Mouse (Mus musculus) embryonic facial prominence, embryonic 11.5 days (tissue): ENCODE measurements around the gene Dpysl4. TPM values are rescaled to one million over a fixed set of nuclear protein-coding genes. Genes with fewer than 3 reads are reported as not detected.

Experiments used
- ATAC-seq: fragments of 200-750 bp; cut with Nextera tagmentation; replicated peaks from 2 replicates; pipeline ENCODE4 v1.8.0; 2017; ENCODE audit warnings: low read depth; ENCODE audit not compliant: insufficient number of reproducible peaks, low FRiP score, low TSS enrichment
- DNase-seq: peaks from one replicate; pipeline ENCODE4 v3.0.0-alpha.2; 2015; ENCODE audit warnings: low spot score
- H3K27ac ChIP-seq: fragments of 300-500 bp; sonication (generic); replicated peaks from 2 replicates; pipeline ENCODE4 v1.5.1; 2014; ENCODE audit warnings: mild to moderate bottlenecking, low read depth, low read length, control low read depth
- H3K27me3 ChIP-seq: fragments of 300-500 bp; sonication (generic); 2 replicates; pipeline ENCODE4 v1.6.1; 2014; ENCODE audit warnings: mild to moderate bottlenecking, low read length, moderate library complexity, mixed read lengths; ENCODE audit not compliant: control insufficient read depth, insufficient read depth
- H3K36me3 ChIP-seq: fragments of 300-500 bp; sonication (generic); replicated peaks from 2 replicates; pipeline ENCODE4 v1.6.1; 2014; ENCODE audit warnings: low read depth, mild to moderate bottlenecking, low read length, moderate library complexity, mixed read lengths; ENCODE audit not compliant: control insufficient read depth, insufficient read depth
- H3K4me1 ChIP-seq: fragments of 300-500 bp; sonication (generic); 2 replicates; pipeline ENCODE4 v1.6.1; 2014; ENCODE audit warnings: low read length, mixed read lengths; ENCODE audit not compliant: control insufficient read depth, insufficient read depth
- H3K4me2 ChIP-seq: fragments of 300-500 bp; sonication (generic); 2 replicates; pipeline ENCODE4 v1.6.1; 2014; ENCODE audit warnings: low read depth, mild to moderate bottlenecking, control low read depth, low read length, moderate library complexity
- H3K4me3 ChIP-seq: fragments of 300-500 bp; sonication (generic); 2 replicates; pipeline ENCODE4 v1.5.1; 2014; ENCODE audit warnings: low read depth, low read length, control low read depth
- H3K9ac ChIP-seq: fragments of 300-500 bp; sonication (generic); replicated peaks from 2 replicates; pipeline ENCODE4 v1.6.1; 2014; ENCODE audit warnings: mild to moderate bottlenecking, control low read depth, low read length
- H3K9me3 ChIP-seq: fragments of 300-500 bp; sonication (generic); replicated peaks from 2 replicates; pipeline ENCODE4 v1.6.1; 2016; ENCODE audit warnings: mild to moderate bottlenecking, low read length, inconsistent platforms, mixed read lengths; ENCODE audit not compliant: control insufficient read depth
- WGBS: fragments of 180-500 bp; shearing (Covaris S2); extraction: QIAGEN DNeasy Blood & Tissue Kit; methylation state at CpG from one replicate; pipeline ENCODE4 v1.1.7; 2014; 5-methylcytosine and 5-hydroxymethylcytosine counted together
- polyA plus RNA-seq: library from polyadenylated mRNA; unstranded; fragments of >200 nt; fragmentation: Nextera tagmentation; extraction: Ambion mirVana; gene quantifications from 2 replicates; pipeline ENCODE4 v1.2.1, GENCODE M21; 2014

Gene Dpysl4
- polyA plus RNA-seq = 55.6 and 70.4 TPM in 2 replicates

DNA sequence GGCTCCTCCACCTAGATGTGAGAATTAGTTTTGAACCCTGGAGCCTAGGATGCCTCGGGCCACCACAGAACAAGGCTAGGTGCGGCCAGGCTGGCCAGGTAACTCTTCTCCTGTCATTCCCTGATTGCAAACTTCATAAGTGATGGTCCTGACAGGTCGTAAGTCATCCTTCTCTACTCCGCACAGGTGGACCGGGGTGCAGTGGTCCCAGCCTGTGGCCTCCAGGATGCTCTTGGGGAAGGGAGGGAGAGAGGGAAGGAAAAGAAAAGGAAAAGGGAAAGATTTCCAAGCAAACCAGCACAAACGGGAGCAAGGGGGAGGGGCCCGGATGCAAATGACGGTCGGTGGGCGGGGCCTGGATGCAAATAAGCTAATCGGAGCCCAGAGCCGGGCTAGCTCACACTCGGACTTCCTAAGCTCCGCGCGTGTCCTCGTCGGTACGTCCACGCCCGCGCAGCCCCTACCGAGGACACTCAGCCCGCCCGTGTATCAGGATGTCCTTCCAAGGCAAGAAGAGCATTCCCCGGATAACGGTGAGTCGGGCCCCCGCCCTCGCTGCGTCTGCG lies at the start of gene Dpysl4:
Dpysl4 (plus strand) TSS at position 373 of the 566 bp plus-strand sequence.
- Histone ChIP-seq H3K9me3 (no peaks in the 10 kb centered on the region), H3K4me2 (peak within 1 kb of the TSS; percentile 82), H3K27me3 (no peaks in the 10 kb centered on the region; the same call in 1 of the 2 replicates), H3K4me1 (no peaks in the 10 kb centered on the region), H3K4me3 (peak within 1 kb of the TSS; percentile 76), H3K9ac (peak within 1 kb of the TSS; percentile 86), H3K27ac (peak within 1 kb of the TSS; percentile 56; the same call in 1 of the 2 replicates), H3K36me3 (peaks cover 3% of the 10 kb centered on the region; the same call in 1 of the 2 replicates)
- DNase-seq (peak; percentile 90), ATAC-seq (peak; percentile 84)
- WGBS = 7% methylated on average over 31 of the region's 32 CpGs

- DNase-seq (peak; percentile 22), ATAC-seq (no peak)
- Histone ChIP-seq H3K27ac (no peak overlapping the region), H3K4me2 (no peak overlapping the region), H3K27me3 (no peaks in the 10 kb centered on the region), H3K9ac (no peak overlapping the region), H3K9me3 (no peaks in the 10 kb centered on the region), H3K36me3 (no peaks in the 10 kb centered on the region), H3K4me1 (no peaks in the 10 kb centered on the region), H3K4me3 (no peak overlapping the region)
- 43% methylated on average over 4 of the region's 4 CpGs for WGBS
Measured at GRCm38 (mm10) chr7:139063406-139063805, 22.4 kb upstream of the Dpysl4 start.

DNA sequence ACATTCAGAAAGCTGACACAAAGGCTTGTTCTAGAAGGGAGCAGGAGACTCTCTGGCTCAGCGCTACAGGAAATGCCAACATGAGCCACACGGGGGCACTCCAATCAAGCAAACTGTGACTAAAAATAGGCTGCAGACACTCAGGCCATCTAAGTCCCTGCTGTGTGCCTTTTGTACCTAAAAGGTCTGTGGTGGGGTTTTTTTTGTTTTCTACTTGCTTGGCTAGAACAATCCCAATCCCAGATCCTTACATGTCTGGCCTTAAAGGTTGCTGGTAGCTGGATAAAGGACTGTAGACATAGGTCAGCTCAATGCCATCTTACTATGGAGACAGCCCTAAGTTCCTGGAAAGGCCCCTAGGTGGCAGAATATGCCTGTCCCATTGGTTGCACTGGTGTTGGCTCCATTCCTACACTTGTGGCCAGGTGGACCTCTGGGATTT lies 17.6 kb upstream of the Dpysl4 start:
- peak; percentile 83 for DNase-seq
- Histone ChIP-seq H3K36me3 (no peaks in the 10 kb centered on the region), H3K4me3 (no peak overlapping the region), H3K9ac (no peak overlapping the region), H3K9me3 (no peaks in the 10 kb centered on the region), H3K4me2 (no peak overlapping the region), H3K27ac (no peak overlapping the region), H3K4me1 (no peaks in the 10 kb centered on the region), H3K27me3 (no peaks in the 10 kb centered on the region)
- ATAC-seq = peak; percentile 79
- 2% methylated on average over 2 of the region's 2 CpGs for WGBS

DNA sequence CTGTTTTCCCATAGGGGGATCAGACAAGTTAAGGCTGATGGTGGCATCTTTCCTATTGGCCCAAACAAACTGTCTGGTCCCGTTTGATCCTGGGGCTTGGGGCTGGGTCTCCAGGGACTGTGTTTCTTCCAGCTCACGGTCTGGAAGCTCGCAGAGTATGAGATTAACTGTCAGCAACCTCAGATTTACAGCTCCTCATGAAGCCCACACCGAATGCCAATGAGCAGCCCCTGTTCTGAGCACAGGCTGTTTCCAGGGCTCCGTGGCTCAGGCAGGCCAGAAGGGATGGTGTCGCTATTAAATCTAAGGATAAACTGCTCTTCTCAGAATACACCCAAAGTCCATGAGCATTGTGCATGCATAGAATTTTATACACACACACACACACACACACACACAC lies 11.6 kb upstream of the Dpysl4 start:
- WGBS = 47% methylated on average over 6 of the region's 6 CpGs
- no peak for DNase-seq
- no peak overlapping the region for H3K27ac ChIP-seq

DNA sequence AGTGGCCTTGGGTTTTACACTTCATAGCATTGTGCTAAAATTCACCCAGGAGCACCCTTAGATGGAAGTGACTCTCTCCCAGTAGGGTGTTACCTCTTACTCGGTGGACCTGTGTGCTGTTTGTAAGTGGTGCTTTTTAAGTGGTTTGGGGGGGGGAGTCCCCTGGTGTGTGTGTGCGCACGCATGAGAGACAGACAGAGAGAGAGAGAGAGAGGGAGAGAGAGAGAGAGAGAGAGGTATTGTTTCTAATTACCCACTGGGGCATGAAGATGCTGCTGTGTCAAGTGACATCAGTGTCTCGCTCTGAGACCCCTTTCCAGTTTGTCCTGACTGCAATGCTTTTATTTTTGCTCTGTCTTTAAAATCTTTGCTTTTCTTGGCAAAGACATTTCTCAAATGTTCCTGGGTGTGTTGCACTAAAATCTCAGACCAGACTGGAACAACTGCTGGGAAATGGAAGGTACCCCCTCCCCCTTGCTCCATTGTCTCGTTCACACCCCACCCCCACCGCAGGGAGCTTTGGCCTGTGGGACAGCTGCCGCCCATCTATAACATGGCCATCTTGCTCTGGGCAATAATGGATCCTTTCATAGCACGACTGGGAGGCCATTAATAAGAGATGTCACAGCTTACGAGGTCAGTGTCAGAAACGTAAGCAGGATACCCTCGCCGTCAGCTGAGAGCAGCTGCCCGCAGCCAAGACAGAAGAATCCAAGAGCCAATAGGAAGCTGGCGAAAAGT lies 10.6 kb upstream of the Dpysl4 start:
- H3K4me2 ChIP-seq = no peak overlapping the region
- H3K4me3 ChIP-seq = no peak overlapping the region
- no peak overlapping the region for H3K9ac ChIP-seq
- H3K9me3 ChIP-seq = no peaks in the 10 kb centered on the region
- no peaks in the 10 kb centered on the region for H3K4me1 ChIP-seq
- peak; percentile 10 for DNase-seq
- peak; percentile 29; the same call in 1 of the 2 replicates for ATAC-seq
- H3K27ac ChIP-seq = no peak overlapping the region
- H3K36me3 ChIP-seq = no peaks in the 10 kb centered on the region
- H3K27me3 ChIP-seq = no peaks in the 10 kb centered on the region
- WGBS = 31% methylated on average over 14 of the region's 14 CpGs

More for the DNA sequence above, 11.6 kb upstream of the Dpysl4 start:
- Histone ChIP-seq H3K4me3 (no peak overlapping the region), H3K4me2 (no peak overlapping the region), H3K9me3 (no peaks in the 10 kb centered on the region), H3K27me3 (no peaks in the 10 kb centered on the region), H3K9ac (no peak overlapping the region), H3K36me3 (no peaks in the 10 kb centered on the region), H3K4me1 (no peaks in the 10 kb centered on the region)
- no peak for ATAC-seq

DNA sequence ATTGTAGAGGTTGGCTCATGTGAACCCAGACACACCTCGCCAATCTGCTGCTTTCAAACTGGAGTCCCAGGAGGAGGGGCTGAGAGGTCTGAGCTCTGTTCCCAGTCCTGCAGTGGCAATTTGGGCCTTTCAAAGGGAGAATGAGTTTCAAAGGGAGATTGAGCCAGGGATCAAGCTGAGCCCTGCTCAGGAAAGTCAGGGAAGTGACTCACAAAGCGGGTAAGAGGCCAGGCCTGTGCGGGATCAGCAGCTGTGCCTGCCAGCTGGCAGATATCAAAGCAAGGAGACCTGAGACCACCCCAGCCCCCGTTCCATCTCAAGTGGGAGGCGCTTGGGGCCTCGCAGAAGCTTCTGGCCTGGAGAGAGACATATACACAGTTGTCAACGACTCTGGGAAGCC lies 8.5 kb upstream of the Dpysl4 start:
- DNase-seq = peak; percentile 40
- no peak overlapping the region for H3K4me3 ChIP-seq
- WGBS = 23% methylated on average over 7 of the region's 7 CpGs
- peak; percentile 11; the same call in 1 of the 2 replicates for ATAC-seq
- no peaks in the 10 kb centered on the region for H3K4me1 ChIP-seq
- no peaks in the 10 kb centered on the region for H3K9me3 ChIP-seq
- H3K27me3 ChIP-seq = no peaks in the 10 kb centered on the region
- H3K36me3 ChIP-seq = no peaks in the 10 kb centered on the region
- H3K9ac ChIP-seq = no peak overlapping the region
- H3K4me2 ChIP-seq = no peak overlapping the region
- 0 out of 2 replicates have a peak overlapping the region, but pooled peaks have one; percentile 16 for H3K27ac ChIP-seq

GRCm38 (mm10) chr7:139078181-139078580 lies 7.6 kb upstream of the Dpysl4 start:
- Histone ChIP-seq H3K36me3 (no peaks in the 10 kb centered on the region), H3K27ac (no peak overlapping the region), H3K4me3 (no peak overlapping the region), H3K9ac (no peak overlapping the region), H3K27me3 (no peaks in the 10 kb centered on the region), H3K9me3 (no peaks in the 10 kb centered on the region), H3K4me2 (no peak overlapping the region), H3K4me1 (no peaks in the 10 kb centered on the region)
- DNase-seq = no peak
- 58% methylated on average over 6 of the region's 6 CpGs for WGBS
- ATAC-seq = no peak

GRCm38 (mm10) chr7:139079141-139079540 lies 6.7 kb upstream of the Dpysl4 start:
- ATAC-seq (no peak), DNase-seq (no peak)
- no peaks in the 10 kb centered on the region for H3K36me3 ChIP-seq
- no peaks in the 10 kb centered on the region for H3K4me1 ChIP-seq
- H3K4me2 ChIP-seq = no peak overlapping the region
- 65% methylated on average over 7 of the region's 7 CpGs for WGBS
- H3K9ac ChIP-seq = no peak overlapping the region
- no peaks in the 10 kb centered on the region for H3K9me3 ChIP-seq
- H3K27me3 ChIP-seq = no peaks in the 10 kb centered on the region
- no peak overlapping the region for H3K27ac ChIP-seq
- no peak overlapping the region for H3K4me3 ChIP-seq
